ENCODE assay signal across 8 mouse cellular contexts in the genomic region with DNA sequence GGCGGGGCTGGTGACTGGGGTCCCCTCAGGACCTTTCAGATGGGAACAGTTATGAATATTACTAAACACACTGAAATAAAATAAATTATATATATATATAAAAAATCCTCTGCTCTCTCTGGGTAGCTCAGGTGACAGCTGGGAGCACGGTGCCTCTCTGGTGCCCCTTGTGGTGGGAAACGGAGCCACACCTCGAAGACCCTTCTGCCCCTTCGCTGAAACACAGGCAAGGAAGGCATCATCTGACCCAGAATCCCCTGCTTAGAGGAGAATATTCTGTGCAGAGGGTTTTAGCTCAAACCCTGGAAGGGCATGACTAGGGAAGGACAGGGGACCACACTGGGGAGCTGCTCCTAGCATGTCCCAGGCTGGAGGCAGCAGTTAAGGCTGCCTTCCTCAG.
DNase-seq lines count a peak whose midpoint lies in the region; ATAC-seq lines count a peak whose summit lies in the region.

No protein-coding gene starts in this region.

- H3K9ac ChIP-seq in forebrain, embryonic 12.5 days: no peak overlapping the region

- H3K4me2 ChIP-seq in forebrain, embryonic 12.5 days: no peak overlapping the region

- H3K4me3 ChIP-seq in forebrain, embryonic 10.5 days: no peak overlapping the region
- no peak overlapping the region for H3K4me3 ChIP-seq in forebrain, embryonic 12.5 days (replicated peaks)

- DNase-seq in forebrain, embryonic 10.5 days (ENCODE audit: extremely low spot score, low spot score): peak; percentile 57
- peak; percentile 17 for DNase-seq in right cerebral cortex, postnatal 4 days
- no peak for DNase-seq in right cerebral cortex, postnatal 36 days (ENCODE audit: low spot score in 2 of 2)
- DNase-seq in naive thymus-derived CD4-positive, alpha-beta T cell, adult 2 months (ENCODE audit: low read depth): peak; percentile 27
- no peak for DNase-seq in frontal cortex, postnatal 14 days (ENCODE audit: low spot score in 2 of 2)
- DNase-seq in right cerebral cortex, postnatal 10 days (ENCODE audit: low spot score in 2 of 2): no peak

- no peak overlapping the region for H3K27ac ChIP-seq in forebrain, embryonic 10.5 days
- no peak overlapping the region for H3K27ac ChIP-seq in forebrain, embryonic 12.5 days

- H3K27me3 ChIP-seq in forebrain, embryonic 10.5 days (ENCODE audit: poor library complexity, severe bottlenecking): no peaks in the 10 kb centered on the region
- peaks cover 3% of the 10 kb centered on the region; the same call in 1 of the 2 replicates for H3K27me3 ChIP-seq in forebrain, embryonic 12.5 days

- 5% methylated on average over 5 of the region's 5 CpGs for WGBS in forebrain, embryonic 10.5 days
- 3% methylated on average over 5 of the region's 5 CpGs for whole genome bisulfite sequencing in forebrain, embryonic 12.5 days

- H3K4me1 ChIP-seq in forebrain, embryonic 10.5 days: peaks cover 3% of the 10 kb centered on the region; the same call in 1 of the 2 replicates
- H3K4me1 ChIP-seq in forebrain, embryonic 12.5 days: no peaks in the 10 kb centered on the region

- H3K36me3 ChIP-seq in forebrain, embryonic 10.5 days (replicated peaks): no peaks in the 10 kb centered on the region
- no peaks in the 10 kb centered on the region for H3K36me3 ChIP-seq in forebrain, embryonic 12.5 days (replicated peaks)

- ATAC-seq in forebrain, embryonic 12.5 days (ENCODE audit: low FRiP score): no peak
- ATAC-seq in hematopoietic stem cell, adult 5-6 weeks (replicated peaks in 1 of 2; ENCODE audit: insufficient read depth in 1 of 2, low FRiP score in 2 of 2, low TSS enrichment in 1 of 2, low read depth in 1 of 2, poor library complexity in 2 of 2, severe bottlenecking in 2 of 2): 0 out of 4 replicates have a peak, but pooled peaks have one; percentile 37 to 39

- no peaks in the 10 kb centered on the region for H3K9me3 ChIP-seq in forebrain, embryonic 10.5 days
- no peaks in the 10 kb centered on the region for H3K9me3 ChIP-seq in forebrain, embryonic 12.5 days

Comparison
In these comparisons a context has a peak if more than half of its experiments do, and no peak if none do; other contexts are left out.
1. DNase-seq: peak in forebrain, embryonic 10.5 days (single experiment), right cerebral cortex, postnatal 4 days (single experiment) and naive thymus-derived CD4-positive, alpha-beta T cell, adult 2 months (single experiment); none in right cerebral cortex, postnatal 36 days (0 of 2), frontal cortex, postnatal 14 days (0 of 2) and right cerebral cortex, postnatal 10 days (0 of 2).